Comparison of ENCODE assay signal across 8 mouse cellular contexts in the genomic region with DNA sequence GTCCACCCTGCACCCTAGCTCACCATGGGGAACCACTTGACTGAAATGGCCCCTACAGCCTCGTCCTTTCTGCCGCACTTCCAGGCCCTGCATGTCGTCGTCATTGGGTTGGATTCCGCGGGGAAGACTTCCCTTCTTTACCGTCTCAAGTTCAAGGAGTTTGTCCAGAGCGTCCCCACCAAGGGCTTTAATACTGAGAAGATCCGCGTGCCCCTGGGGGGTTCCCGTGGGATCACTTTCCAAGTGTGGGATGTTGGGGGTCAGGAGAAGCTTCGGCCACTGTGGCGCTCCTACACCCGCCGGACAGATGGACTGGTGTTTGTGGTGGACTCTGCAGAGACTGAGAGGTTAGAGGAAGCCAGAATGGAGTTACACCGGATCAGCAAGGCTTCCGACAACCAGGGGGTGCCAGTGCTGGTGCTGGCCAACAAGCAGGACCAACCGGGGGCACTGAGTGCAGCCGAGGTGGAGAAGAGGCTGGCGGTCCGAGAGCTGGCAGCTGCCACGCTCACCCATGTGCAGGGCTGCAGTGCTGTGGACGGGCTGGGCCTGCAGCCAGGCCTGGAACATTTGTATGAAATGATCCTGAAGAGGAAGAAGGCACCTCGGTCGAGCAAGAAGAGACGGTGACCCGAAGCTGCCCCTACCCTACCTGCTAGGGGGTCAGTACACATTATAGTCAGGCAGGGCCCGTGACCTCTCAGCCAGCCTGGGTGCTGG. TPM values are rescaled to one million over a fixed set of nuclear protein-coding genes. Genes with fewer than 3 reads are reported as not detected.
DNase-seq lines count a peak whose midpoint lies in the region; ATAC-seq and TF ChIP-seq lines count a peak whose summit lies in the region.

No protein-coding gene starts in this region.

- H3K27me3 ChIP-seq in kidney, adult 2 months (replicated peaks; ENCODE audit: control insufficient read depth, insufficient read depth, low read length): no peaks in the 10 kb centered on the region
- H3K27me3 ChIP-seq in midbrain, embryonic 15.5 days (replicated peaks): no peaks in the 10 kb centered on the region

- ATAC-seq in midbrain, embryonic 15.5 days (replicated peaks): no peak

- peaks cover 4% of the 10 kb centered on the region for H3K4me1 ChIP-seq in kidney, adult 2 months (ENCODE audit: control insufficient read depth, insufficient read depth, low read length)
- peaks cover 12% of the 10 kb centered on the region for H3K4me1 ChIP-seq in midbrain, embryonic 15.5 days

- WGBS in kidney, adult 2 months: 56% methylated on average over 28 of the region's 28 CpGs
- WGBS in midbrain, embryonic 15.5 days: 80% methylated on average over 28 of the region's 28 CpGs

- H3K27ac ChIP-seq in kidney, adult 2 months (ENCODE audit: insufficient read depth, low read depth, low read length): peak overlapping the region; percentile 55
- H3K27ac ChIP-seq in midbrain, embryonic 15.5 days: no peak overlapping the region

- peak overlapping the region; percentile 69 for H3K4me3 ChIP-seq in kidney, adult 2 months (ENCODE audit: insufficient read depth, low read depth, low read length)
- H3K4me3 ChIP-seq in midbrain, embryonic 15.5 days: peak overlapping the region; percentile 2

- H3K9me3 ChIP-seq in midbrain, embryonic 15.5 days: no peaks in the 10 kb centered on the region

- peak overlapping the region; percentile 85 for H3K4me2 ChIP-seq in midbrain, embryonic 15.5 days

- no peaks in the 10 kb centered on the region for H3K36me3 ChIP-seq in kidney, adult 2 months (ENCODE audit: control insufficient read depth, insufficient read depth, low read length)
- H3K36me3 ChIP-seq in midbrain, embryonic 15.5 days (replicated peaks): no peaks in the 10 kb centered on the region

- no peak for TF ChIP-seq CTCF in kidney, adult 2 months (conservative IDR thresholded peaks at IDR 0.05; ENCODE audit: insufficient read depth, insufficient read length, low read depth, low read length)

- no peak for TF ChIP-seq POLR2A in kidney, adult 2 months (IDR thresholded peaks at IDR 0.05; ENCODE audit: low read depth, low read length)

- H3K9ac ChIP-seq in midbrain, embryonic 15.5 days: no peak overlapping the region

- peak; percentile 47 for DNase-seq in adrenal gland, adult 2 months
- no peak for DNase-seq in adrenal gland, adult 18-20 months (ENCODE audit: low spot score in 2 of 2)
- DNase-seq in 3134 (ENCODE audit: extremely low read depth, insufficient read length, low spot score): peak; percentile 73
- DNase-seq in heart, adult 9 months (ENCODE audit: low spot score in 2 of 2): peak; percentile 46 to 60
- DNase-seq in kidney, adult 2 months: peak; percentile 54
- no peak for DNase-seq in yolk sac, embryonic 10.5 days (ENCODE audit: low spot score)
- no peak for DNase-seq in thymus, postnatal 14 days

RNA-seq across cellular contexts. Expression of gene Arl4d, which starts 1.4 kb away (rescaled TPM):
- 10 to 100 TPM; 10.8 to 16.6 TPM for total RNA-seq in adrenal gland, adult 2 months (2021)
- polyA plus RNA-seq in adrenal gland, adult 2 months (2012; rRNA removed): 4.0 and 4.8 TPM in 2 replicates
- 10 to 100 TPM; 11.6 to 14.3 TPM for total RNA-seq in adrenal gland, adult 18-20 months (2021)
- polyA plus RNA-seq in kidney, adult 2 months (2012; rRNA removed): 23.1 and 27.2 TPM in 2 replicates
- 5.0 and 7.8 TPM in 2 replicates for polyA plus RNA-seq in midbrain, embryonic 15.5 days (2015; fragmentation: Nextera tagmentation; extraction: Ambion mirVana)

RNA-seq across cellular contexts. Expression of gene Rdm1, which starts 39.8 kb away (rescaled TPM):
- total RNA-seq in adrenal gland, adult 2 months (2021): 10 to 100 TPM; 28.7 to 29.8 TPM
- 17.5 and 19.9 TPM in 2 replicates for polyA plus RNA-seq in adrenal gland, adult 2 months (2012; rRNA removed)
- total RNA-seq in adrenal gland, adult 18-20 months (2021): 10 to 100 TPM; 29.3 to 31.3 TPM
- 41.0 and 45.7 TPM in 2 replicates for polyA plus RNA-seq in kidney, adult 2 months (2012; rRNA removed)
- 11.1 and 13.2 TPM in 2 replicates for polyA plus RNA-seq in midbrain, embryonic 15.5 days (2015; fragmentation: Nextera tagmentation; extraction: Ambion mirVana)

Comparison
In these comparisons a context has a peak if more than half of its experiments do, and no peak if none do; other contexts are left out.
1. DNase-seq: peak in adrenal gland, adult 2 months (single experiment), 3134 (single experiment), heart, adult 9 months (2 of 2) and kidney, adult 2 months (single experiment); none in adrenal gland, adult 18-20 months (0 of 2), yolk sac, embryonic 10.5 days (single experiment) and thymus, postnatal 14 days (single experiment).